Mouse (Mus musculus): Measurements from ENCODE around the gene Trim45. TPM values are rescaled to one million over a fixed set of nuclear protein-coding genes. Genes with fewer than 3 reads are reported as not detected.

The Trim45 gene
- total and polyA plus RNA-seq, 3 experiments, result 2.5 to 3.7 TPM; not detected in 1

- H3K79me2 ChIP-seq (ENCODE audit: control insufficient read depth, insufficient read depth, low read length, poor library complexity), result no peaks in the 10 kb centered on the region
- H3K27me3 ChIP-seq (ENCODE audit: control insufficient read depth in 1 of 2, insufficient read depth in 2 of 2, low read length in 2 of 2), result no peaks in the 10 kb centered on the region; a peak in 2 of 4 replicates
- no peak overlapping the region for H3K9ac ChIP-seq (ENCODE audit: control insufficient read depth, low read depth, low read length, poor library complexity, severe bottlenecking)
- H3K4me1 ChIP-seq (ENCODE audit: control insufficient read depth in 1 of 2, insufficient read depth in 2 of 2, low read length in 2 of 2), result no peaks in the 10 kb centered on the region
- DNase-seq (ENCODE audit: low read depth, low spot score), result peak; percentile 37
- H3K4me3 ChIP-seq (ENCODE audit: control insufficient read depth in 1 of 2, insufficient read depth in 1 of 2, low read depth in 2 of 2, low read length in 2 of 2), result peak overlapping the region; percentile 8 to 29; a peak in 3 of 4 replicates
- no peaks in the 10 kb centered on the region for H3K9me3 ChIP-seq (replicated peaks; ENCODE audit: insufficient read depth, low read length)
- TF ChIP-seq NRF1 (IDR thresholded peaks at IDR 0.05; ENCODE audit: insufficient read depth, low read depth, low read length, poor library complexity, severe bottlenecking), result no peak
- no peak for TF ChIP-seq JUND (IDR thresholded peaks at IDR 0.05; ENCODE audit: low read depth, low read length)
- TF ChIP-seq MEF2A (IDR thresholded peaks at IDR 0.05; ENCODE audit: extremely low read depth, insufficient replicate concordance, low read depth, low read length, poor library complexity, severe bottlenecking), result no peak
- no peak for TF ChIP-seq CHD1 (IDR thresholded peaks at IDR 0.05; ENCODE audit: low read depth, low read length)
- TF ChIP-seq GATA1 (IDR thresholded peaks at IDR 0.05; ENCODE audit: low read depth, low read length), result no peak
- no peak for TF ChIP-seq ELF1 (IDR thresholded peaks at IDR 0.05; ENCODE audit: low read depth, low read length)
- no peak for TF ChIP-seq TBP (IDR thresholded peaks at IDR 0.05; ENCODE audit: low read depth, low read length)
- no peak for TF ChIP-seq MYB (IDR thresholded peaks at IDR 0.05; ENCODE audit: low read depth, low read length)
- no peak for TF ChIP-seq CHD2 (IDR thresholded peaks at IDR 0.05; ENCODE audit: low read length)
- no peak overlapping the region for H3K27ac ChIP-seq (ENCODE audit: control insufficient read depth, low read depth, low read length)
- no peaks in the 10 kb centered on the region for H3K36me3 ChIP-seq (ENCODE audit: control insufficient read depth in 1 of 2, insufficient read depth in 2 of 2, low read length in 2 of 2)
Measured at GRCm38 (mm10) chr3:100979290-100979689, 57.3 kb downstream of the Trim45 start.

Other genes with a start within 250 kb of the Trim45 start
- 33.2 and 33.3 TPM in 2 replicates for gene Man1a2, start 236.7 kb upstream of the Trim45 start, total RNA-seq (2012; rRNA removed)
- 100 to 1,000 TPM in 1 of 2 experiments, 10 to 100 TPM in 1; 27.1 to 261 TPM for gene Man1a2, start 236.7 kb upstream of the Trim45 start, polyA plus RNA-seq (2012; ENCODE audit: insufficient read depth in 1 of 2, insufficient read length in 2 of 2, low read depth in 1 of 2, low replicate concordance in 2 of 2, missing spikeins in 1 of 2)
- not detected in 2 replicates for gene Vtcn1, start 96.7 kb upstream of the Trim45 start, total RNA-seq (2012; rRNA removed)
- not detected for gene Vtcn1, start 96.7 kb upstream of the Trim45 start, polyA plus RNA-seq (2012; ENCODE audit: insufficient read depth in 1 of 2, insufficient read length in 2 of 2, low read depth in 1 of 2, low replicate concordance in 2 of 2, missing spikeins in 1 of 2)
- 24.6 and 27.7 TPM in 2 replicates for gene Ttf2, start 47.5 kb downstream of the Trim45 start, total RNA-seq (2012; rRNA removed)
- gene Ttf2, start 47.5 kb downstream of the Trim45 start, polyA plus RNA-seq (2012; ENCODE audit: insufficient read depth in 1 of 2, insufficient read length in 2 of 2, low read depth in 1 of 2, low replicate concordance in 2 of 2, missing spikeins in 1 of 2), result 10 to 100 TPM in 1 of 2 experiments, not detected in 1; 34.4 TPM
- gene Cd101, start 107.4 kb downstream of the Trim45 start, total RNA-seq (2012; rRNA removed), result not detected in 2 replicates
- not detected for gene Cd101, start 107.4 kb downstream of the Trim45 start, polyA plus RNA-seq (2012; ENCODE audit: insufficient read depth in 1 of 2, insufficient read length in 2 of 2, low read depth in 1 of 2, low replicate concordance in 2 of 2, missing spikeins in 1 of 2)
- gene Ptgfrn, start 188.1 kb downstream of the Trim45 start, total RNA-seq (2012; rRNA removed), result not detected in 2 replicates
- not detected for gene Ptgfrn, start 188.1 kb downstream of the Trim45 start, polyA plus RNA-seq (2012; ENCODE audit: insufficient read depth in 1 of 2, insufficient read length in 2 of 2, low read depth in 1 of 2, low replicate concordance in 2 of 2, missing spikeins in 1 of 2)